Mouse (Mus musculus) heart, postnatal 0 days (tissue): ENCODE measurements around the gene Grap2.

Experiments
- CTCF ChIP-seq: IDR thresholded peaks from 2 replicates; pipeline ENCODE4 v1.5.1; 2016; ENCODE audit warnings: antibody characterized with exemption, control low read depth, low read depth
- EP300 ChIP-seq: IDR thresholded peaks from 2 replicates; pipeline ENCODE4 v1.6.1; 2016; ENCODE audit warnings: antibody characterized with exemption, low read depth

GRCm38 (mm10) chr15:80620371-80620770, 48.0 kb downstream of the Grap2 start:
- TF ChIP-seq CTCF = no peak
- TF ChIP-seq EP300 = no peak
